Mouse (Mus musculus): Measurements from ENCODE around the gene Mecp2. TPM values are rescaled to one million over a fixed set of nuclear protein-coding genes. Genes with fewer than 3 reads are reported as not detected.

Gene Mecp2
- polyA plus RNA-seq, 1 experiment from 2014 or later: 10.9 TPM

DNA sequence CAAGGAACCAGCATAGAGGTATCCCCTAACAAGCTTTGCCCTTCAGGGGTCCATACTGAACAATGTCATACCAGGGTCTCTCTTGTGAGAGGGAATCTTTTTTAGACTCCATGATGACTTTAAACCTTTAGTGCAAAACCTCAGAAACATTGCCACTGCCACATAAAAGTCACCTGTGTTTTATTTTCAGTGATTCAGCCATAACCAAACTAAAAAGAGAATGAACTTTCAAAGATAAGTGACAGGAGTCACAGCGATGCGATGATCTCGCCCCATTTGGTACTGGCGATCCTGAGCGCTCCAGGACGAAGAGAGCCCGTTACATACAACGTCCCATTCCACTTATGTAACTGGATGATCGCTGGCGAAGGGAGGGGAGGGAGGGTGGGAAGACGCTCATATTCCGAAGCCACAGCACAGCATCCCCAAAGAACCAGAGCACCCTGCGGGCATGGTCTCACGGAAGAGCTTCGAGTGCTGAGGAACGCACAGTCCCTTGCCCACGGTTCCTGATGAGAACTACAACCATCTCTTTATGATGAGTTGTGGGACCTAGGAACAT, 50.8 kb downstream of the Mecp2 start:
- Histone ChIP-seq H3K9me3 (no peaks in the 10 kb centered on the region), H3K4me3 (replicated peaks) (peak overlapping the region; percentile 57), H3K27ac (no peak overlapping the region), H3K4me1 (replicated peaks) (no peaks in the 10 kb centered on the region), H3K4me2 (replicated peaks) (peak overlapping the region; percentile 49), H3K27me3 (replicated peaks) (no peaks in the 10 kb centered on the region), H3K9ac (peak overlapping the region; percentile 67; the same call in 1 of the 2 replicates), H3K36me3 (no peaks in the 10 kb centered on the region)
- ATAC-seq: no peak
- WGBS: 26% methylated on average over 17 of the region's 17 CpGs

DNA sequence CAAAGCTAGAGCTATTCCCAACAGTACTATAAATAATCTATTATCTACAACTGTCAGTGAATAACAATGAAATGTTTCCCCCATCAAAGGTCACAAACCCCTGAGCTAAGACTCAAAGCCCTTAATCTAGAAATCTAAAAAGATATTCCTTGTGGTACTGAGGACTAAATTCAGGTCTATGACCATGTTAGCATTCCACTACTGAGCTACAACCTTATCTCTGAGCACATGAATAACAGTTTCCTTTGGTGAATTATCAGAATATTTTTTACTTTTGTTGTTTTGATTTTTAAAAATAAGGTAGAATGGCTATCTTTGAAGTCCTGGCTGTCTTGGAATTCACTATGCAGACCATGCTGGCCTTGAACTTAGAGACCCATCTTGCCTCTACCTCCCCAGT, 64.4 kb downstream of the Mecp2 start:
- Histone ChIP-seq H3K4me1 (replicated peaks) (no peaks in the 10 kb centered on the region), H3K4me2 (replicated peaks) (no peak overlapping the region), H3K27me3 (replicated peaks) (no peaks in the 10 kb centered on the region), H3K36me3 (no peaks in the 10 kb centered on the region), H3K27ac (no peak overlapping the region), H3K9me3 (no peaks in the 10 kb centered on the region), H3K4me3 (replicated peaks) (no peak overlapping the region), H3K9ac (no peak overlapping the region)
- ATAC-seq: no peak

- ATAC-seq: no peak
- no peaks in the 10 kb centered on the region for H3K27me3 ChIP-seq (replicated peaks)
- 87% methylated on average over 9 of the region's 9 CpGs for WGBS
Measured at GRCm38 (mm10) chrX:74067891-74068290, 67.3 kb downstream of the Mecp2 start.

GRCm38 (mm10) chrX:74045107-74045506, 90.1 kb downstream of the Mecp2 start:
- H3K4me2 ChIP-seq (replicated peaks): no peak overlapping the region
- no peaks in the 10 kb centered on the region for H3K27me3 ChIP-seq (replicated peaks)
- ATAC-seq: no peak
- H3K9ac ChIP-seq: no peak overlapping the region
- no peaks in the 10 kb centered on the region for H3K4me1 ChIP-seq (replicated peaks)
- H3K4me3 ChIP-seq (replicated peaks): no peak overlapping the region
- 48% methylated on average over 1 of the region's 1 CpGs for WGBS
- no peaks in the 10 kb centered on the region for H3K9me3 ChIP-seq
- H3K36me3 ChIP-seq: no peaks in the 10 kb centered on the region
- no peak overlapping the region for H3K27ac ChIP-seq

More at GRCm38 (mm10) chrX:74067891-74068290, 67.3 kb downstream of the Mecp2 start:
- Histone ChIP-seq H3K9me3 (no peaks in the 10 kb centered on the region), H3K4me3 (replicated peaks) (no peak overlapping the region), H3K36me3 (no peaks in the 10 kb centered on the region), H3K9ac (no peak overlapping the region), H3K27ac (no peak overlapping the region), H3K4me2 (replicated peaks) (no peak overlapping the region), H3K4me1 (replicated peaks) (no peaks in the 10 kb centered on the region)

DNA sequence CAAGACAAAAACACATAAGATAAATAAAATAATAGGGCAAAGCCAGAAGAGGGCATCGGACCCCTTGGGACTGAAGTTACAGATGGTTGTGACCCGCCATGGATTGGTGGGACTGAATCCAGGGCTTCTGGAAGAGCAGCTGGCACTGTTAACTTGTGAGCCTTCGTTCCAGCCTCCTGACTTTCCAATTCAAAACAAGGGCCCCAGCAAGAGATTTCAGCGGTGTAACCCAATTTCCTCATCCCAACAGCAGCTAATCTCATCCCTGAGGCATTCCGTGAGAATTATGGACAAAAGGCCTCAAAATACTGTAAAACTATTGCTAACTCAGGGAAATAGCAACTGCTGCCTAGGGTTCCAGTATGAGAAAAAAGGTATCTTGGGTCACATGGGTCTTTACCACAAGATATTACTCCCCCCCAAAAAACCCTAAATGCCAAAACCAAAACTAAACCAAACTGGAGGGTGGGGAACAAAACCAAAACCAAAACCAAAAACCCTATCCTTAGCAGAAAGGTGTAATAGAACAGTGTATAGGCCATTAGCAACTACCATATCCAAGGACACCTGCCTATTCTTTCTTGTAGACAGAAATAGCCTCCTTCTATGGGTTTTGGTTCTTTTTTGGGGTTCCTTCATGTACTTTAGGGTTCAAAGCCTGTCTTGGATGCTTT, 97.3 kb downstream of the Mecp2 start:
- no peak overlapping the region for H3K9ac ChIP-seq
- no peaks in the 10 kb centered on the region; the same call in 1 of the 2 replicates for H3K27me3 ChIP-seq (replicated peaks)
- H3K36me3 ChIP-seq: no peaks in the 10 kb centered on the region
- H3K4me3 ChIP-seq (replicated peaks): no peak overlapping the region
- 76% methylated on average over 5 of the region's 5 CpGs for WGBS
- H3K4me1 ChIP-seq (replicated peaks): no peaks in the 10 kb centered on the region
- H3K4me2 ChIP-seq (replicated peaks): no peak overlapping the region
- ATAC-seq: no peak
- no peak overlapping the region for H3K27ac ChIP-seq
- no peaks in the 10 kb centered on the region for H3K9me3 ChIP-seq

DNA sequence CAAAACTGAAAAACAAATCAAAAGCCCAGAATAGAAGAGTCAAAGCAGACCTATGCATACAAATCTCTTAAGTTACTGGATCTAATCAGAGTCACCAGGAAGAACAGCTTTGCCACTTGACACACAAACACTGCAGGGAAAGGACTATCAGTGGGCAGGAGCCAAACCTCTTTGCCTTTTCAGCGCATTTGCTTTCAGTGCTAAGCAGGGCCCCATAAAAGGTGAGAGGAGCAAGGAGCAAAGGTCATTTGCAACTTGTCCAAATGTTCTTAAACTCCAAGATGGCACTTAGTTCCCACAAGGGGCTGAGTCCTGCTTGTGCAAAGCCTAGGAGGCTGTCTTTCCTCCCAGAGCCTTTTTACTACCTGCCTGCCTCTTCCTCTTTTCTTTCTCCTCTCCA, 105.2 kb downstream of the Mecp2 start:
- 53% methylated on average over 1 of the region's 1 CpGs for WGBS
- Histone ChIP-seq H3K9me3 (no peaks in the 10 kb centered on the region), H3K4me1 (replicated peaks) (no peaks in the 10 kb centered on the region), H3K4me3 (replicated peaks) (no peak overlapping the region), H3K4me2 (replicated peaks) (no peak overlapping the region), H3K27ac (no peak overlapping the region), H3K27me3 (replicated peaks) (0 out of 2 replicates have a peak, but pooled peaks cover 4% of the 10 kb centered on the region), H3K36me3 (no peaks in the 10 kb centered on the region), H3K9ac (no peak overlapping the region)
- ATAC-seq: peak; percentile 67

- H3K4me3 ChIP-seq (replicated peaks): peak within 1 kb of the TSS; percentile 58
- H3K27ac ChIP-seq: peak within 1 kb of the TSS; percentile 67
- peak within 1 kb of the TSS; percentile 66 for H3K4me2 ChIP-seq (replicated peaks)
- H3K36me3 ChIP-seq: no peaks in the 10 kb centered on the region
- H3K27me3 ChIP-seq (replicated peaks): 0 out of 2 replicates have a peak, but pooled peaks cover 4% of the 10 kb centered on the region
- no peaks in the 10 kb centered on the region for H3K9me3 ChIP-seq
- peak within 1 kb of the TSS; percentile 70 for H3K9ac ChIP-seq
- ATAC-seq: peak; percentile 95
- no peaks in the 10 kb centered on the region for H3K4me1 ChIP-seq (replicated peaks)
- 20% methylated on average over 64 of the region's 72 CpGs for WGBS
Measured at GRCm38 (mm10) chrX:74023188-74024049, 111.7 kb downstream of the Mecp2 start, which contains the start of gene Irak1. Gene Irak1, minus strand, starts transcription at chrX:74023918.

DNA sequence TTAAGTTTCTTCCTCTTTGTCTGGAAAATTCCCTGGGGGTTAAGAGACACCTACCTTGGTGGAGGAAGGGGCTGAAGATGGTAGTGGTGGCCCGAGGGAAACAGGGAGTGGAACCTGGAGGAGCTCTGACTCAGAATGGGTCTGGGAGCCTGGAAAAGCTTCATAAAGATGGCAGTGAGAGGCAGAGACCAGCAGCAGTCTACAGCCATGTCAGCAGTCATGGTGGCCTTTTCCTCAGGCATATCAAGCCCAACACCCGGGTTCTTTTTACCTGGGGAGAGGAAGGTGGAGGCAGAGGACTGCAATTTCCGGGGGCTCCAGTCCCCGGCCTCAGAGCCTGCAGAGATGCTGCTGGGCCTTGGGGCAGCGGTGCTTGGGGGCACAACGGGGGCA, 112.4 kb downstream of the Mecp2 start:
- H3K4me2 ChIP-seq (replicated peaks): peak overlapping the region; percentile 66
- H3K9ac ChIP-seq: peak overlapping the region; percentile 70; the same call in 1 of the 2 replicates
- no peaks in the 10 kb centered on the region for H3K4me1 ChIP-seq (replicated peaks)
- H3K4me3 ChIP-seq (replicated peaks): peak overlapping the region; percentile 58
- H3K36me3 ChIP-seq: no peaks in the 10 kb centered on the region
- H3K27ac ChIP-seq: no peak overlapping the region
- H3K9me3 ChIP-seq: no peaks in the 10 kb centered on the region
- 0 out of 2 replicates have a peak, but pooled peaks cover 4% of the 10 kb centered on the region for H3K27me3 ChIP-seq (replicated peaks)
- ATAC-seq: no peak; the same call in 1 of the 2 replicates
- 22% methylated on average over 6 of the region's 6 CpGs for WGBS

- Histone ChIP-seq H3K9me3 (no peaks in the 10 kb centered on the region), H3K27ac (no peak overlapping the region), H3K4me2 (replicated peaks) (no peak overlapping the region), H3K9ac (no peak overlapping the region), H3K36me3 (no peaks in the 10 kb centered on the region), H3K4me1 (replicated peaks) (no peaks in the 10 kb centered on the region), H3K4me3 (replicated peaks) (no peak overlapping the region), H3K27me3 (replicated peaks) (no peaks in the 10 kb centered on the region)
- WGBS: 88% methylated on average over 1 of the region's 1 CpGs
- ATAC-seq: no peak
Measured at GRCm38 (mm10) chrX:74014597-74014996, 120.6 kb downstream of the Mecp2 start.

GRCm38 (mm10) chrX:74008063-74008462, 127.1 kb downstream of the Mecp2 start:
- H3K27ac ChIP-seq: no peak overlapping the region
- no peak overlapping the region for H3K9ac ChIP-seq
- no peak overlapping the region for H3K4me2 ChIP-seq (replicated peaks)
- no peaks in the 10 kb centered on the region for H3K36me3 ChIP-seq
- 52% methylated on average over 8 of the region's 8 CpGs for WGBS
- no peaks in the 10 kb centered on the region for H3K27me3 ChIP-seq (replicated peaks)
- ATAC-seq: no peak
- H3K4me3 ChIP-seq (replicated peaks): no peak overlapping the region
- no peaks in the 10 kb centered on the region for H3K4me1 ChIP-seq (replicated peaks)
- no peaks in the 10 kb centered on the region for H3K9me3 ChIP-seq

- Histone ChIP-seq H3K4me3 (replicated peaks) (no peak overlapping the region), H3K4me1 (replicated peaks) (no peaks in the 10 kb centered on the region), H3K27me3 (replicated peaks) (no peaks in the 10 kb centered on the region), H3K27ac (no peak overlapping the region), H3K9me3 (no peaks in the 10 kb centered on the region), H3K4me2 (replicated peaks) (no peak overlapping the region), H3K36me3 (no peaks in the 10 kb centered on the region), H3K9ac (no peak overlapping the region)
- WGBS: 83% methylated on average over 21 of the region's 21 CpGs
- ATAC-seq: no peak
Measured at GRCm38 (mm10) chrX:74006401-74006800, 128.8 kb downstream of the Mecp2 start.

GRCm38 (mm10) chrX:74003644-74004043, 131.5 kb downstream of the Mecp2 start:
- Histone ChIP-seq H3K36me3 (no peaks in the 10 kb centered on the region), H3K4me1 (replicated peaks) (no peaks in the 10 kb centered on the region), H3K9me3 (no peaks in the 10 kb centered on the region), H3K9ac (no peak overlapping the region), H3K27ac (no peak overlapping the region), H3K27me3 (replicated peaks) (no peaks in the 10 kb centered on the region), H3K4me3 (replicated peaks) (no peak overlapping the region), H3K4me2 (replicated peaks) (no peak overlapping the region)
- 48% methylated on average over 2 of the region's 2 CpGs for WGBS
- ATAC-seq: no peak
